In the genomic region with DNA sequence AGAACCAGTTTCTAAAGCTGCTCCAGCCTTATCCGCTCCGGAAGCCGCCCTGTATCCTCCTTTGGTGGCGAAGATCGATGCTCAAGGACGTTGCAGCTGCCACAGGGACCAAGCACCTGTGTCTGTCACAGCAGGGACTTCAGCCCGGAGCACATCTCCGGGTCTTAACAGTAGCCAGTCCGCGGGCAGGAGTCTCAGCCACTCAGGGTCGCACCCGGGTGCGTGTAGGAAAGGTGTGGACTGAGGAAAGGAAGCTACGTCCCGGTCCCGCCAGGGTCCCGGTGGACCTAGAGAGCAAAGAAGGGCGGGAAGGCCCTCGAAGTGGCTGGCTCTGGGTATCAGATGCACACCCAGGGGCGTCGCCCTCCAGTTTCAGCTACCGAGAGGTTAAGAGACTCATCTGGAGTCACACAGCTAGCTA, we compare ENCODE assay signal across 8 mouse cellular contexts. TPM values are rescaled to one million over a fixed set of nuclear protein-coding genes. Genes with fewer than 3 reads are reported as not detected.
A peak's percentile ranks its signal among the peaks of the same experiment; 100 is the strongest.
DNase-seq lines count a peak whose midpoint lies in the region; ATAC-seq and TF ChIP-seq lines count a peak whose summit lies in the region.

No protein-coding gene starts in this region.

- H3K9ac ChIP-seq in embryonic facial prominence, embryonic 11.5 days (replicated peaks; ENCODE audit: low read length), result peak overlapping the region; percentile 43
- peak overlapping the region; percentile 68 for H3K9ac ChIP-seq in heart, embryonic 12.5 days
- peak overlapping the region; percentile 48 for H3K9ac ChIP-seq in lung, embryonic 16.5 days (ENCODE audit: low read length)
- H3K9ac ChIP-seq in neural tube, embryonic 15.5 days (replicated peaks), result 0 out of 2 replicates have a peak overlapping the region, but pooled peaks have one; percentile 2

- H3K4me3 ChIP-seq in cerebellum, adult 2 months (replicated peaks; ENCODE audit: insufficient read depth, low read depth, low read length), result no peak overlapping the region
- H3K4me3 ChIP-seq in embryonic facial prominence, embryonic 11.5 days (ENCODE audit: low read depth, low read length), result peak overlapping the region; percentile 39
- peak overlapping the region; percentile 60 for H3K4me3 ChIP-seq in heart, embryonic 12.5 days
- H3K4me3 ChIP-seq in lung, embryonic 16.5 days (ENCODE audit: low read length), result peak overlapping the region; percentile 58
- peak overlapping the region; percentile 48 for H3K4me3 ChIP-seq in neural tube, embryonic 15.5 days (replicated peaks)

- 2% methylated on average over 22 of the region's 22 CpGs for WGBS in cerebellum, adult 2 months
- 1% methylated on average over 22 of the region's 22 CpGs for WGBS in embryonic facial prominence, embryonic 11.5 days
- 0% methylated on average over 22 of the region's 22 CpGs for WGBS in heart, embryonic 12.5 days
- 0% methylated on average over 22 of the region's 22 CpGs for WGBS in lung, embryonic 16.5 days
- WGBS in neural tube, embryonic 15.5 days, result under 1% methylated on average over 22 of the region's 22 CpGs

- no peak for TF ChIP-seq CTCF in cerebellum, adult 2 months (IDR thresholded peaks at IDR 0.05; ENCODE audit: borderline replicate concordance, insufficient read depth, low read depth, low read length)

- peak in 1 of 2 experiments; percentile 4 for DNase-seq in cerebellum, adult 2 months
- no peak for DNase-seq in cerebellum, adult 8-10 months
- DNase-seq in embryonic facial prominence, embryonic 11.5 days (ENCODE audit: low spot score), result peak; percentile 69
- peak; percentile 83 for DNase-seq in kidney, adult 9 months
- peak; percentile 85 for DNase-seq in thymus, postnatal 0 days (ENCODE audit: low spot score)

- TF ChIP-seq POLR2A in cerebellum, adult 2 months (IDR thresholded peaks at IDR 0.05; ENCODE audit: borderline replicate concordance, insufficient read depth, low read length), result no peak

- ATAC-seq in embryonic facial prominence, embryonic 11.5 days (replicated peaks; ENCODE audit: insufficient number of reproducible peaks, low FRiP score, low TSS enrichment, low read depth), result peak; percentile 34; the same call in 1 of the 2 replicates
- ATAC-seq in heart, embryonic 12.5 days (ENCODE audit: insufficient number of reproducible peaks, low FRiP score), result peak; percentile 60
- ATAC-seq in lung, embryonic 16.5 days (ENCODE audit: low read depth), result peak; percentile 63
- peak; percentile 45; the same call in 1 of the 2 replicates for ATAC-seq in neural tube, embryonic 15.5 days (ENCODE audit: low FRiP score)

- peaks cover 7% of the 10 kb centered on the region; the same call in 1 of the 2 replicates for H3K27me3 ChIP-seq in cerebellum, adult 2 months (ENCODE audit: control insufficient read depth, insufficient read depth, low read length)
- H3K27me3 ChIP-seq in embryonic facial prominence, embryonic 11.5 days (ENCODE audit: control insufficient read depth, insufficient read depth, low read length), result peaks cover 32% of the 10 kb centered on the region
- peaks cover 9% of the 10 kb centered on the region for H3K27me3 ChIP-seq in heart, embryonic 12.5 days (replicated peaks)
- H3K27me3 ChIP-seq in lung, embryonic 16.5 days (ENCODE audit: control insufficient read depth, insufficient read depth, low read depth, low read length), result peaks cover 21% of the 10 kb centered on the region
- H3K27me3 ChIP-seq in neural tube, embryonic 15.5 days (replicated peaks), result peaks cover 62% of the 10 kb centered on the region

- peak overlapping the region; percentile 48 for H3K4me2 ChIP-seq in embryonic facial prominence, embryonic 11.5 days (ENCODE audit: low read depth, low read length)
- peak overlapping the region; percentile 91 for H3K4me2 ChIP-seq in heart, embryonic 12.5 days
- H3K4me2 ChIP-seq in lung, embryonic 16.5 days (ENCODE audit: low read depth, low read length), result peak overlapping the region; percentile 61
- peak overlapping the region; percentile 61 for H3K4me2 ChIP-seq in neural tube, embryonic 15.5 days

- H3K9me3 ChIP-seq in embryonic facial prominence, embryonic 11.5 days (replicated peaks; ENCODE audit: control insufficient read depth, low read length), result no peaks in the 10 kb centered on the region
- no peaks in the 10 kb centered on the region for H3K9me3 ChIP-seq in heart, embryonic 12.5 days (replicated peaks)
- H3K9me3 ChIP-seq in lung, embryonic 16.5 days (ENCODE audit: control insufficient read depth, low read length), result no peaks in the 10 kb centered on the region
- H3K9me3 ChIP-seq in neural tube, embryonic 15.5 days (replicated peaks), result no peaks in the 10 kb centered on the region

- H3K27ac ChIP-seq in cerebellum, adult 2 months (ENCODE audit: insufficient read depth, low read length), result 0 out of 2 replicates have a peak overlapping the region, but pooled peaks have one; percentile 43
- H3K27ac ChIP-seq in embryonic facial prominence, embryonic 11.5 days (replicated peaks; ENCODE audit: low read depth, low read length), result 0 out of 2 replicates have a peak overlapping the region, but pooled peaks have one; percentile 39
- peak overlapping the region; percentile 80 for H3K27ac ChIP-seq in heart, embryonic 12.5 days (ENCODE audit: poor library complexity, severe bottlenecking)
- peak overlapping the region; percentile 69 for H3K27ac ChIP-seq in lung, embryonic 16.5 days (ENCODE audit: low read length)
- peak overlapping the region; percentile 52 for H3K27ac ChIP-seq in neural tube, embryonic 15.5 days (replicated peaks)

- H3K36me3 ChIP-seq in embryonic facial prominence, embryonic 11.5 days (replicated peaks; ENCODE audit: control insufficient read depth, insufficient read depth, low read depth, low read length), result no peaks in the 10 kb centered on the region
- no peaks in the 10 kb centered on the region for H3K36me3 ChIP-seq in heart, embryonic 12.5 days
- no peaks in the 10 kb centered on the region for H3K36me3 ChIP-seq in lung, embryonic 16.5 days (ENCODE audit: control insufficient read depth, insufficient read depth, low read length)
- no peaks in the 10 kb centered on the region for H3K36me3 ChIP-seq in neural tube, embryonic 15.5 days

- H3K4me1 ChIP-seq in cerebellum, adult 2 months (ENCODE audit: control insufficient read depth, insufficient read depth, low read length), result no peaks in the 10 kb centered on the region
- H3K4me1 ChIP-seq in embryonic facial prominence, embryonic 11.5 days (ENCODE audit: control insufficient read depth, insufficient read depth, low read length), result peaks cover 9% of the 10 kb centered on the region
- peaks cover 25% of the 10 kb centered on the region for H3K4me1 ChIP-seq in heart, embryonic 12.5 days (replicated peaks)
- H3K4me1 ChIP-seq in lung, embryonic 16.5 days (replicated peaks; ENCODE audit: control insufficient read depth, insufficient read depth, low read length), result peaks cover 5% of the 10 kb centered on the region; the same call in 1 of the 2 replicates
- peaks cover 21% of the 10 kb centered on the region for H3K4me1 ChIP-seq in neural tube, embryonic 15.5 days

RNA-seq across cellular contexts. Expression of a gene that starts 1.1 kb away (rescaled TPM):
- 16.4 and 21.8 TPM in 2 replicates for polyA plus RNA-seq in cerebellum, adult 2 months (2012; rRNA removed)
- 4.1 and 5.0 TPM in 2 replicates for polyA plus RNA-seq in embryonic facial prominence, embryonic 11.5 days (2014; fragmentation: Nextera tagmentation; extraction: Ambion mirVana)
- polyA plus RNA-seq in heart, embryonic 12.5 days (2016; fragmentation: Nextera tagmentation; extraction: Ambion mirVana), result 3.8 and 3.9 TPM in 2 replicates
- 2.6 and 2.9 TPM in 2 replicates for polyA plus RNA-seq in lung, embryonic 16.5 days (2015; fragmentation: Nextera tagmentation; extraction: Ambion mirVana)
- polyA plus RNA-seq in neural tube, embryonic 15.5 days (2015; fragmentation: Nextera tagmentation; extraction: Ambion mirVana), result 2.5 TPM in 2 replicates
- 1.2 TPM in 2 replicates for polyA plus RNA-seq in thymus, postnatal 0 days (2015; fragmentation: Nextera tagmentation; extraction: Ambion mirVana)

Comparison
In these comparisons a context has a peak if more than half of its experiments do, and no peak if none do; other contexts are left out.
1. H3K9ac ChIP-seq: peak in every context shown above with its lines; median percentile 68 in heart, embryonic 12.5 days; 48 in lung, embryonic 16.5 days; 43 in embryonic facial prominence, embryonic 11.5 days; 2 in neural tube, embryonic 15.5 days.